Mouse (Mus musculus): ENCODE results near the gene Samd13.

Gene Samd13

DNA sequence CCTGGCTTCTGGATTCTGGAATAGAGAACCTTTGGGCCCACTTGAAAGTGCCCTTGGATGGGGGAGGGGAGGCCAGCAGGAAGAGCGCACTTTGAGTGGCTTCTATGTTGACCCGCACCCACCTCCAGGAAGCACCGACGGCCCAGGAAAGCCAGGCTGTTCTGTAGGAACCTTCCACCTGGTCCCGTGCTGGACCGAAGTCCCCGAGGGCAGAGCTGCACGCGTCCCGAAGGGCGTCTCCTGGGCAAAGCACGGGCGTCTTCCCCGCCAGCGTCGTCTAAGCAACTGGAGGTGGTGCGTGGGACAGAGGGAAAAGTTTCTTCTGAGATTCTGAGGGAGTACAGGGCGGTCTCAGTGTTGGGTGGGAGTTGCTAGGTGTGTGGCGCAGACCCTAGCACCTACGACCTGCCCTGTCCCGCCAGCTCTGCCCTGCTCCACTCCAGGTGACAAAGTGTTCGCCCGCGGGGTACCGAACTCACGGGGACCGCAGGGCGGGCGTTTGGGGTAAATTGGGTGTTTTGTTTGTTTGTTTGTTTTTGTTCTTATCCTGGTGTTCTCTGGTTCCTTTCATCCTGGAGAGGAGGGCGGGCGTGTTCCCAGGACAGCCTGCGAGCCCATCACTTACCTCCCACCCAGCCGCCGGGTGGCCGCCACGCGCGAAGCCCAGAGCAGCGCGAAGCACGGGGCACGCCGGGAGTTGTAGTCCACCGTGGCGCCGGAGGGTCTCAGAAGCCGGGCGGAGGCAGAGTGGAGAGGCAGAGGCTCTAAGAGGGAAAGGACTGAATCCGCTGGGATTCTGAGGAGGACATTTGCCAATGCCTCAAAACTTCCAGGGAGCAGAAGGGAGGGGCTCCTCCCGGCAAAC, at the start of gene Samd13:
Samd13 (minus strand) TSS at position 782 of the 865 bp plus-strand sequence.
- no peak for DNase-seq

DNA sequence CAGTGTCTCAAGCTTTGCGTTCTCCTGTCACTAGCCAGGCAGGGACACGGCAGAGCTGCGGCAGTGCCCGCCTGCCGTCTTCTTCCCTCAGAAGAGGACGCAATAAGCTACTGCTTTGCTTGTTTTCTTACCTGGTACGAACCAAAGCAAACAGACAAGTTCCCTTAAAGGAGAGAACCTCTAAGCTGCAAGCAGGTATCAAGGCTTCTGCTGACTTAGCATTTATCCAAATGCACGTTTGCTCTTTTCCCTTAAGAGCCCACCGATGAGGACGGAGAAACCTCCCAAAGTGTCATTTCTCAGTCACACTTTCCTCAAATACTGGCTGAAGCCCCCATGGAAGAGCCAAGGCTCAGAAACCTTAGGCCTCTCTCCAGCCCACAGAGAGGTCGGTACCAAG, 46.1 kb upstream of the Samd13 start:
- DNase-seq: no peak

DNA sequence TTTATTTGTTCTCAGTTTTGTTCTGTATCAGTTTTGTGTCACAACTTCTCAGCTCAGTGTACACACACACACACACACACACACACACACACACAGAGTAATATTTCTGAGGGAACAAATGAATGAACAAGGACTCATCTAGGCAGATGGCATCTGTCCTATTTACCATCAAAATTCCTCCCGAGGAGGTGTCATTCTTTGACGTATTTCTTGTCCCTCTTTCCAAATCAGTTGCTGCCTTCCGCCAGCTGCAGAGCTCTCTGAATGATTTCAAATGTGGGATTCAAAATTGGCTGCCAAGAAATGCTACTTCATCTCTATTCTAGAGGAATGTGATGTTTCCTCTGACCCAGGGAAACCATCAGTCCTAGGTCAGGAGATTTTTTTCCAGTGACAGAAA, 37.6 kb upstream of the Samd13 start:
- DNase-seq: no peak

DNA sequence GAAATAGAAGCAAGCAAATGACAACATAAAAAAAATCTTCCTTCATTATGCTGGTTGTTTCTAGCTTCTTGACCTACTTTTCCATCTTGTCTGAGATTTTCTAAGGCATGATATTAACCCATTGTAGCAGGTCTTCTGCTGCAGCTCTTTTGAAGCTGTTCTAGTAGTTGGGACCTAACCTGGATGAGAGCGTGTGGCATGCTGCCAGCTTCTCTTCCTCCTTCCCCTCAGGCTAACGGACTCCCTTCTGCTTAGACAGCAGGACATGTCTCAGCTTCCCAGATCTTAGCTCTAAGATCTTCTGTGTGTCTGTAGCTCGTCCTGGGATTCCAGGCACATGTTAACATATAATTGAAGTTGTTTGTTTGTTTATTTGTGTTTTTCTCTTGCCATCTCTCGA, 34.3 kb upstream of the Samd13 start:
- DNase-seq: no peak

DNA sequence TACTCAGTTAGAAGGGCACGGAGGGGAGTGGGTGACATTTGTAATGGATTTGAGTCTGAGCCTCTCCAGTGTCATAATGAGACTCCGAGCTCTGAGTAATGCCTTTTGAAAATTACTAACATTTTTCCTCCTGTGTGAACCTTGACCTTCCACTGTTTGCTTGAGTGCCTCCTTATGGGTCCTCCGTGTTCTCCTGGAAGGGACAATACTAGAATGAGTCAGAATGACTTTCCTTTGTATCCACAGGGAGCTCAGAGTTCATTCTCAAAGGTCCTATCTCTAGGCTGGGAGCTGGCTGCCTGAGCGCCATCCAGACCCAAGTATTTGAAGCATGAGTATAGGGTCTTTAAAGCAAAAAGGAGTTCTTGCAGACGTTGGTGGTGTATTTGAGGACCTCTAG, 32.9 kb upstream of the Samd13 start:
- no peak for DNase-seq

DNA sequence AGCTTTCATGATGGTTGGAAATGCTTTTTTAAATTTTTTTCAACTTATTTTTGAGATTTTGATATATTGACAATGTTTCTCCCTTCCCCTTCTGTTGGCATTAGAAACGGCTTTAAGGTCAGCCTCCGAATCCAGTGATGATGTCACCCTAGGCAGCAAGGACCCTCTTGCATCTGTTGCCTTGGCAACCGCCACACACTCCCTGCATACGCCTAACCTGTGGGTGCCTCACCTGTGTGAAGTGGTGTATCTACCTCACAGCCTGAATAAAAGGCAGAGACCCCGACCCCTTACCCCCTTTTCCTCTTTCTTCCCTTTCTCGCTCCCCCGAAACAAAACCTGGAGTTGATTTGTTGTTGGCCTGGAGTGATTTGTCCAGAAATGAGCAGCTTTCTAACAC, 26.9 kb upstream of the Samd13 start:
- DNase-seq: no peak

DNA sequence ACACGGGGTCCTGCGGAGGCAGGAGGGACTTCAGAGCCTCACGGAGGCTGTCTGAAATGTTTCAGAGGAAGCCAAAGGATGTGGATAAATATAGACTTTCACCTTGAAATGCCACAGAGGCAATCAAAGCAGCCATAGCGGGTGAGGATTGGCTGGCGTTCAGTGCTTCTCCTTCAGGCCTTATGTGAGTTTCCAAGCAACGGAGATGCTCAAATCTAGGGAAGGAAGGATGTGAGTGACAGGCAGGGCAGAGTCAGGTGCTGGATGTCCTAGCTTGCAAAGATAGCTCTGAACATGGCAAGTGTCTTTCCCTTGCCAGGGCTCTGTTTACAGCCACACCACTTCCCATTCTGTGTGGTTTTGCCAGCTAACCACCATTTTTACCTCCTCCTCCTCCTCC, 26.2 kb upstream of the Samd13 start:
- no peak for DNase-seq

DNA sequence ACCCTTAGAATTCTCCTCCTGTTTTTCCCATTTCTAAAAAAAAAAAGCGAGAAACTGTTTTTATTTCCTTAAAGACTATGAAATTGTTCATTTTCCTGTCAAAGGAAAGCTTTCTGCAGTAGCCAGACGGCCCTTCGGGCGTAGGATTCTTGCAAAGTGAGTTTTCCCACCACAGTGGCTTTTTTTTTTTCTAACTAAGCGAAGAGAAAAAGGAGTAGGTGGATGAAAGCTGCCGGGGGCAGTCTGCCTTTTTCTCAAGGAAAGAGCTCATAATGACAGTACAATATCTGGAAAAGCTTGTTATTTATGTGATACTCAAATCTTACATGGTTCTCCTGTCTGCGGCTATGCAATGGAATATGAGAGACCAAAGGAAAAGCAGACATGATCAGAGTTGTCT, 25.7 kb upstream of the Samd13 start:
- DNase-seq: no peak

DNA sequence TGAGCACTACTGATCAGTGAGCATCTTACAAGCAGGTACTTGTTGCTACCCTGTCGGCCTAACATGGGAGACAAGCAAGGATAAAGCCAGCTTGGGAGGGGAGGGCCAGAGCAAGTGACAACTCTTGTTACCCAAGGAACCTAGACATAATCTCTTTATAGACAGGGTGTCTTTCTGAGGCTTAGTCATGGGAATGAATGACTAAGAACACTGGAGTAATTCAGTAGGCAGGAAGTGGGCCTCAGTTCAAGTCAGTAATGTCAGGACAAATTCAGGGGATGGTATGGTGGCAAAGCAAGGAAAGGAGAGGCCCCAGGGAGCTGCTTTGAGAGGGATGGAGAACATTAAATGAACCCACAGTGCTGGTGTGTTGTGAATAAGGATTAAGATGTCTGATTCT, 23.7 kb upstream of the Samd13 start:
- DNase-seq: no peak

DNA sequence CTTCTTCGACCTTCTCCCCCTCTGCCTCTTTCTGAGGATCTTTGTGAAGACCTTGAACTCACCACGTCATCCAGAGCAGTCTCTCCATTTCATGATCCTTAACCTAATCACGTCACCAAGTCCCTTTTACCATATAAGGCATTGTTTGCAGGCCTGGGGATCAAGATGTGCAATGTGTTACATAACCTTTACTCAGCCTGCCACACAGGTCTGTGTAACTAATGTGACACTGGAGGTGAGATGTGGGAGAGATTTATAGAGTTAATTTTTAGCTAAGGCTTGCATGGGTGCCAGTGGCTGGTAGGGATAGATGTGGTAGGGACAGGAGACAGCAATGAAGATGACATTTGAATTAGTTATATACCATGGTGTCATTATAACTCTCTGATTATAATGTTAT, 23.0 kb upstream of the Samd13 start:
- DNase-seq: no peak

DNA sequence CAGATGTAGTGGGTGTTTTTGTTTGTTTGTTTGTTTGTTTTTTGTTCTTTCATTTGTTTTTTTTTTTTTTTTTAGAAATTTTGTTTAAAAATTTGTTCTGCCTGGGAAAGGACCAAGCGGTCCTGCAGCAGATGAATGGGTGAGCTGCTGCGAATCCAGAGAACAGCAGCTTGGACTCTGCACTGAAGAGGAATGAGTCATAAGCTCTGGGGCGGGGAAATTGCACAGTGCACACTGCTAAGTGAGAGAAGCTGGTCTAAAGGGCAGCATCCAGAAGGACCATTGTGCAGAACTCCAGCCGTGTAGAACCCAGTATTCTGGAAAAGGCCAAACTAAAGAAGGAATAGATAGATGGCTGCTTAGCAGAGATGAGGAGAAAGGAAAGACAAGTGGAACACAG, 18.7 kb upstream of the Samd13 start:
- DNase-seq: no peak

DNA sequence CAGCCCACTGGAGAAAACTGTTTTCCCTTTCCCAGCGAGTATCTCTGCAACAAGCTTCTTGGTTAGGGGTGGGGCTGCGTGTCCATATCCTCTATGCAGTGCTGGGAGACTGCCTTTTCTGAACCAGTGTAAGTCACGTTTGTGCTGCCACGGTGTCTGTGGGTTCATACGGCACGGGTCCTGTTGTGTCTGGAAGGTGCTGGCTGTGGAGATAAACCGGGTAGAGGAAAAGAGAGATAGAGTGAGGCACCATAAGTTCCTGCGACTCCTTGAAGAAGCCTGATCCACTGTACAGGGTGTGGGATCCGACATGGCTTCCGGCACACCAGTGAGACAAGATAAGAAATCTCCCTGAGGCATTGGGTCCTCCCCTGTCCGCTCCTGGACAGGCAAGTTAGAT, 14.7 kb upstream of the Samd13 start:
- DNase-seq: no peak

DNA sequence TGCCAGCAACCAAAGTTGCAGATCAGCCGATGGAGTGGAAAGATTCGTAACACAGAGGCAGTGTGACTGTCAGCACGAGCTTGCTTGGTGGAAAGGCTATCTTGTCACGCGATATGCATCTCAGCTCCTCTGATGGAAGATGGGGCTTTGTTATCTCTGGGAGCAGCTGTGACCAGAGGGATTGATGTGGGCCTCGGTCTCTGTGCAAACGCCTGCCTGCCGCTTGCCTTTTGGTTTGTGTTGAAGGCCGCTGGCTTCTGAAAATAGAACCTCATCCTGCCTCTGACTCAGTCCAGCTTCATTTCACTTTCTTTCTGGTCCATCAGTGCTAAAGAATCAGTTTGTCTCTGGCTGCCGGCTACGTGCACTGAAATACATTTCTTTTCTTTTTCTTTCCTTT, 13.6 kb upstream of the Samd13 start:
- DNase-seq: no peak

DNA sequence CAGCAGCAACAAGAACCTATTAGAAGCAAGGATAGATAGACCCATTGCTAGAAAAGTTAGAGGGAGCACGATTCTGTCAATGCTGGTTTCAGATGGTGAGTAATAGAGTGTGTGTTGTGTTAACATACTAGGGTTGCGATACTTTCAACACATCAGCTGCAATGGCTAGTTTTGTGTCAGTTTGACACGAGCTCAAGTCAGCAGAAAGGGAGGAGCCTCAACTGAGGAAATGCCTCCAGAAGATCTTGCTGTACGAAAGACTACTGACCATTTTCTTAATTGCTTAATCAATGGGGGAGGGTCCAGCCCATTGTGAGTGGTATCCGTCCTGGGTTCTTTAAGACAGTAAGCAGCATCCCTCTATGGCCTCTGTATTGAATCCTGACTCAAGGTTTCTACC, 7.2 kb upstream of the Samd13 start:
- no peak for DNase-seq

DNA sequence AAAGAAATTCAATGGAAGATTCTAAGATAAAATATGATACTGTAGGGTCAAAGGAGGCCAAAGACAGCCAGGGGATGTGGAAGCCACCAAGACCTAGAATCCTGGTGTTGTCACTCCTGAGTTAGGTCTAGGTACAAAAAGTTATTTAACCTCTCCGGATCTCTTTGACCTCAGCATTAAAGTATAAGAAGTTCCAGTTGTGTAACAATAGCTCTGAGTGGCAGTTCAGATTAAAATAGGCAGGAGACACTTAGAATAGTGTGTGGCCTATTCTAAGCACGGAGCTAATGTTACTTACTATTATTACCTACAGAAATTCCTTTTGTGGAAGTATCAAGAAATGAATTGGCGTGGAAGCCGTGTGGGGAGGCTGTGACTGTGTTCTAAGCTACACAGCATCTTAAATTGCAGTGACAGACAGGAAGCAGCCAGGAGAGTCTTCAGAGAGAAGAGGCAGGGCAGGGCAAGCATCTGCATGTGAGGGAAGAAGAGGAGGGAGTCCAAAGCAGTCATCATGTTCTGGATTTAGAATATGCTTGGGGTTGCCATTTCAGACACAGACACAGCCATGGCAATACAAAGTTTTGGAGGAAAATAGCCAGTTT, 1.8 kb upstream of the Samd13 start:
- no peak for DNase-seq

DNA sequence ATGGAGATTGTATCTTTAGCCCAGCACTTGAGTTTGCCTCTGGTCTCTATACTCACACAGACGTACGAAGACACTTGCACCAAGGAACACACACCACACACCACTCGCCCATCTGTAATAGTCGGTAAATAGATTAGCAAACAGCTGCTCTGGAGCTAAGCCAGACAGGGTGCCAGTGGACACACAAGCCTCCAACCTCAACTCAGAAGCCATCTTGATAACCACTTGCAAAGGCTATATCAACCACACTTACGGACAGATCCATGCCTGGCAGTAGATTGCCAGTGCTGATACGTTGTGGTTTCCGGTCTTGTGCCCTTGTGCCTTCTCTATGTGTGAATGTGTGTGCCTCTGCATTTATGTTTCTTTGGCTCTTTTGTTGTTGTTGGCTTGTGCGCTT, 1.0 kb upstream of the Samd13 start:
- no peak for DNase-seq

DNA sequence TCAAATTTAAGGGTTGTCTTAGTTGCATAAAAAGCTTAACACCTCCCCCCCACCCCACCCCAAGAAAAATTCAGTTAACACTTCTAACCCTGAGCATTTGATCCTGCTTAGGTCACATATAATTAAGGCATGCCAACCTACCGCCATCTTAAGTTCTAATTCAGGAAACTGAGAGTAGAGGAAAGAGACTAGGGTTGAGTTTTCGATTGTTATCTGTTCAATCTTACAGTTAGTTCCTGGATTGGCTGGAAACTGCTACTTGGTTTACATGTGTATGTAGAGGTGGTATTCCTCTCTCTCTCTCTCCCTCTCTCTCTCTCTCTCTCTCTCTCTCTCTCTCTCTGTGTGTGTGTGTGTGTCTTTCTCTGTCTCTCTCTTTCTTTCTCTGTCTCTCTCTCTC, 2.3 kb downstream of the Samd13 start:
- no peak for DNase-seq

DNA sequence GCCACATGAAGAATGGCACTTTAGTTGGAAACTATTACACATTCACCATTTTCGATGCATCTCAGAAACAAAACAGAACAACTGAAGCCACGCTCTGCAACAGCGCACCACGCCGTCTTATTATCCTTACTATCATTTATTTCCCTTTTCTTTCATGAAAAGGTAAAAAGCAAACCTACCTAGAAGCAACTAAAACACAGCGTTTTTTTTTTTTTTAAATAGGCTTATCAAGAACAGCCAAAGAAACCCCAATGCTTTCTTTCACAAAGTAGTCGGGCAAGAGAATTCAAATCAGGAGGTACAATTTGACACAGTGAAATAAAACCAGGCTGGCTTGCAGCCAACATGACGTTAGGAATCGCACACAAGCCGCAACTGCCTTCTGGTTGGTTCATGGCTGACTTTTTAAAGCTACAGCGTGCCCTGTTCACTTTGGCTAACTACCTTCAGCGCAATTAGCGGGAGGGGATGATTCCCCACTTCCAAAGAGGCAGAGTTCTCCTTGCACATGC, 3.2 kb downstream of the Samd13 start:
- no peak for DNase-seq

DNA sequence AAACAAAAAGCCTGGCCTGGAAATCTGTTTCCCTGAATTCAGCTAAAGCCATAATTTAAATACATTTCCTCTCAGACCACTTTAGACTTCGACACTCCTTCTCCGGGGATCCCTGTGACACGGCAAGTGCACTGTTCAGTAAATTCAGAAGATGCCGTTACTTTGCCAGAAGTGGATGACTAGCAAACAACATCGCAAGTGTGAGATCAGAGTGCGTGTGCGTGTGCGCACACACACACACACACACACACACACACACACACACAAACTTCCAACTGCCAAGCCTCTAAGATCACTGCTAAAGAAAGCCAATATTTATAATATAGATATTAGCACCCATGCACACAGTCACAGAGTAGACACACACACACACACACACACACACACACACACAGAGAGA, 3.7 kb downstream of the Samd13 start:
- DNase-seq: no peak

DNA sequence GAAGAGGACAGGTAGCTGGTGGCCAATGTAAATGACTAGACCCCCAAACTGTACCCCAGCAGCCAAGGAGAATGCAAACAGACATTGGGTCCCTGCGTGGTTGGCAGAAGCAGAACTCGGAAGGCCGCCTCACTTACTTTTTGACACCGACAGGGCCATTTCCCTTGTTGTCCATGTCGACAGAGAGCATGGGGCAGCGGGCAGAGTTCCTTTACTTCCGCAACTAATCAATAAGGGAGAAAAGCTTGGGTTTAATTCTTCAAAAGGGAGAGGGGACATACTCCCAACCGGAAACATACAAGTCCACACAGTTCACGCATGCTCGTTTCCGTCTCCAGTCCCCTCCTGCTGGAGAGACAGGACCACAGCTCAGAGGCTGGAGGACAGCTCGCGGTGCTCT, 4.8 kb downstream of the Samd13 start:
- no peak for DNase-seq

DNA sequence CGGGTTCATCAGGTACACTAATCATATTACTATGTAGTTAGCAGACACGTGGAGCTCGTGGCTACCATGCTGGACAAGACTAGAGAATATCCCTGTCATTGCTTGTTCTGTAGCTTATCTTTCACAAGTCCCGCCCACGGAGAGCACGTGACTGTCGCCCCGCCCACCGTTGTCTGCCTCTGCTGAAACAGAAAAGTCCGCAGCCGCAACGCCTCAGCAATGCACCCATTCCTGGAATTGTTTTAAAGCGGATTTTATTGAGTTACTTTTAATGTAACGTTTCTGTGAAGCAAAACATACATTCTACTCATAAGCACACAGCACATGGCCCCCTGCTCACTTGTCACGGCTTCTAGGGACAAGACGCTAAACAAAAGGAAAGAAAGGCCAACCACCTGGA, 5.7 kb downstream of the Samd13 start:
- no peak for DNase-seq

DNA sequence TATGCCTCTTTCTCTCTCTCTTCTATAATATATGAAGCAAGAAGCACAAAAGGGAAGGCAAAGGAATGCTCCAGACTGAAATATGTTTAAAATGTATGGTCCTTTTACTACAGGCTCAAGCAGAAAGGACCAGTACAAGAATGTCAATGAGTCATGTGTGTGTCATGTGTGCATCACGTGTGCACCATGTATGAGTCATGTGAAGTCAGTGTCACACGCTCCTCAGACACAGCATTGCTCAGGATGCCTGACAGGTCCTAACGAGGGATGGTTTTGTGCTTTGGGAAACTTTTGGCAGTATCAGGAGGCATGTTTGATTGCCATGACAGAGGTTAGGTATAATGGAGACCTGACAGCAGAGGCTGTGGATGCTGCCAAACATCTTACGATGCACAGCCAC, 9.2 kb downstream of the Samd13 start:
- DNase-seq: no peak

DNA sequence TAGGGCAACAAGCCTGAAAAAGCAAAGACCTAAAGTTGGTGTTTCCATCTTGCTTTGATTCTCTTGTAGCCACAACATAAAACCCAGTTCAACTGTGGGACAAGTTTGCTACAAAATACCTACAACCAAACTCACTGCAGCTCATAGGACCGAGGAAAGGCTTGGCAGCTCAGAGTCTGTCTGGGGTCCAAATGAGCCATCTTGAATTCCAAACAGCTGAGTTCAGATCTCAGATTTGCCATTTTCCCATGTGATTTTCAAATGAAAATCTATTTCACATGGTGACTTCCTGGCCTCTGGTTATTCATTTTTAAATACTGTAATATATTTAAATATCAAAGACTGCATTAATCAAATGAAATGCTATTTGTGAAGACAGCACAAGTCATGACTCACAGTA, 10.3 kb downstream of the Samd13 start:
- DNase-seq: no peak

DNA sequence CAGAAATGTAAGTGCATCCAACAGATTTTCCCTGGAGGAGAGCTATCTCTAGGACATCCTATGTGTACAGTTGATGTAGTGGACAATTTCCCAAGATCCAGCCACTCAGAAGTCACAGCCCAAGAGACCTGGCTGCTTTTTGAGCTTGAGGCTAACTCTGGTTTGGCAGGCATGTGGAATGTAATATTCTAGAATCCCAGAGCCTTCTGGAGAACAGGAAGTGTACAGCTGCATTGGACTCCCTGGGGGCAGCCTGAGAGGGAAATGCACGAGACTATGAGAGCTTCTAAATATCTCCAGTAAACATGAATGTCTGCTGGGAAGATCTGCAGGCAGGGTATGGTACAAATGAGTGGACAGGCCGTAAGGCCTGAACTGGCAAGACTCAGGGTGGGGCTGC, 14.3 kb downstream of the Samd13 start:
- DNase-seq: no peak

DNA sequence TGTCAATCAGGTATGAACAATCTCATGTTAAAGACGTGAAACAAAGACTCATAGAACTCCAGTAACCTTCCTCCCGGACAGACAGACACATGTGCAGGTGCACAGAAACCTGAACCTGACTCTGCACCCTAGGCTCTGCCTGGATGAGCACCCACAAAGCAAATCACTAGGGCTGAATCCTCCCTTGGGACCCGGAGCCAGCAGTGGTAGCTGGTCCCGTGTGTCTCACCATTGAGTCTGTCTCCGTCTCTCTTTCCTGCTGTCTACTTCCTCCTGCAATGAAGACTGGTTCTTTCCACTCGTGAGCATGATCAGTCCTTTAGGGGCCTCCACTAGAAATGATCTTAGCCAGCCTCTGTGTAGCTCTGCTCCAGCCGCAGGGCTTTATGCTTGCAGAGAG, 23.5 kb downstream of the Samd13 start:
- DNase-seq: no peak

Measured in cerebellum, adult 8-10 months (tissue).